Mouse (Mus musculus) liver, adult 2 months (tissue): Measurements from ENCODE around the gene Fam78b.

Experiments
- CTCF ChIP-seq: fragments of 200-500 bp; IDR thresholded peaks from 2 replicates; pipeline ENCODE4 v1.5.1; 2011; ENCODE audit warnings: low read depth, low read length, control low read depth
- POLR2A ChIP-seq: fragments of 200-500 bp; IDR thresholded peaks from 2 replicates; pipeline ENCODE4 v1.6.1; 2011; ENCODE audit warnings: low read length, control low read depth; ENCODE audit not compliant: insufficient read depth; ENCODE audit errors: extremely low read depth

GRCm38 (mm10) chr1:167108973-167109509 lies 107.8 kb downstream of the Fam78b start:
- TF ChIP-seq CTCF (no peak), POLR2A (no peak)
